Mouse (Mus musculus) embryo, embryonic 11.5 days (tissue): ENCODE results near the gene Lhfpl3.

Experiments
- DNase-seq: peaks from one replicate; pipeline ENCODE4 v3.0.0-alpha.2; 2012; ENCODE audit warnings: low read depth, low spot score

The Lhfpl3 gene

GRCm38 (mm10) chr5:23284884-23285283 lies 539.0 kb downstream of the Lhfpl3 start:
- peak; percentile 31 for DNase-seq

DNA sequence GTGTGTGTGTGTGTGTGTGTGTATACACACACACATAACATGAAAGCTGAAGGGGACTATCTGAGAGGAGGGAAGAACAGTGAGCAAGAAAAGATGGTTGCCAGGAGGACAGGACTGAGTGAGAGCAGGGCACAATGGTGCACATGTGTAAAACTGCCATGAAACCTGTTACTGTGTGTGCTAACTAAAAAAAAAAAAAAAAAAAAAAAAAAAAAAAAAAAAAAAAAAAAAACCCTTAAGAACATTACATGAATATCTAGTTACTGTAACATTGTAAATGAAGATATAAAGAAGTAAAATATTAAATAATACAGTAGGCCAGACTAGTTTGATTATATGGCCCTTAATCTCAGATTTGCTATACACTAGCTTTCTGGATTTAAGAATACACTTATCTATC lies 543.3 kb downstream of the Lhfpl3 start:
- DNase-seq, result no peak
